Mouse (Mus musculus) erythroblast, embryonic 14.5 days (primary cell): ENCODE measurements around the gene Slamf1.

Experiments
- GATA1 ChIP-seq: IDR thresholded peaks from 2 replicates; pipeline ENCODE4 v1.6.1; 2012; ENCODE audit warnings: low read length, inconsistent platforms, mixed read lengths
- TAL1 ChIP-seq: IDR thresholded peaks from 3 replicates; pipeline ENCODE4 v1.6.1; 2012; ENCODE audit warnings: low read length, inconsistent platforms, mixed read lengths

DNA sequence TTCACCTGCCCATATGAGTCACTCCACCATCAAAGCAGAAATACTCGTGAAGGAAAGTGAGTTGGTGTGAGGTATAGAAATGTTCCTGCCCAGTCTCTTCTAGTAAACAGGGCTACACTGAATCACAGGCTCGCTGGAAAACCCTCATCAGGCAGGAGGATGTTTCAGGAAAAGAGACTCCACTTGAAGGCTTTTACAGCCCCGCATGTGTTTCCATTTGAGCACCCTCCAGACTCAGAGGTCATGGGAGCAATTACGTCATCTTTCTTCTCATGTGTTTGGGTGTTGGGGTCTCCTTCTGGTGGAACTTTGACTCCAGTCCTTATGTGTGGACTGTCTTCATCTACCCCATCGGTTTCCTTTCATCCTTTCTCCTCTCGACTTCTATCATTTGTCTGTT lies 4.1 kb downstream of the Slamf1 start:
- TF ChIP-seq GATA1 (no peak), TAL1 (no peak)
